Mouse (Mus musculus) heart, embryonic 11.5 days (tissue): ENCODE measurements around the gene Ivd. TPM values are rescaled to one million over a fixed set of nuclear protein-coding genes. Genes with fewer than 3 reads are reported as not detected.

ENCODE experiments used
- ATAC-seq: fragments of 200-750 bp; cut with Nextera tagmentation; replicated peaks from 2 replicates; pipeline ENCODE4 v1.8.0; 2017; ENCODE audit warnings: moderate library complexity; ENCODE audit not compliant: insufficient number of reproducible peaks, low FRiP score, low TSS enrichment
- H3K27ac ChIP-seq: fragments of 300-500 bp; sonication (generic); 2 replicates; pipeline ENCODE4 v1.5.1; 2014; ENCODE audit warnings: mild to moderate bottlenecking, low read depth, low read length
- H3K27me3 ChIP-seq: fragments of 300-500 bp; sonication (generic); 2 replicates; pipeline ENCODE4 v1.6.1; 2014; ENCODE audit warnings: mild to moderate bottlenecking, low read length, mixed read lengths; ENCODE audit not compliant: control insufficient read depth, insufficient read depth
- H3K36me3 ChIP-seq: fragments of 300-500 bp; sonication (generic); 2 replicates; pipeline ENCODE4 v1.6.1; 2014; ENCODE audit warnings: mild to moderate bottlenecking, low read length, moderate library complexity, mixed read lengths; ENCODE audit not compliant: control insufficient read depth, insufficient read depth
- H3K4me1 ChIP-seq: fragments of 300-500 bp; sonication (generic); 2 replicates; pipeline ENCODE4 v1.6.1; 2014; ENCODE audit warnings: low read length; ENCODE audit not compliant: control insufficient read depth, insufficient read depth
- H3K4me2 ChIP-seq: fragments of 300-500 bp; sonication (generic); 2 replicates; pipeline ENCODE4 v1.6.1; 2014; ENCODE audit warnings: mild to moderate bottlenecking, moderate library complexity
- H3K4me3 ChIP-seq: fragments of 300-500 bp; sonication (generic); 2 replicates; pipeline ENCODE4 v1.5.1; 2014; ENCODE audit warnings: low read depth, low read length
- H3K9ac ChIP-seq: fragments of 300-500 bp; sonication (generic); 2 replicates; pipeline ENCODE4 v1.6.1; 2014; ENCODE audit warnings: mild to moderate bottlenecking, low read depth, low read length, moderate library complexity
- H3K9me3 ChIP-seq: fragments of 300-500 bp; sonication (generic); replicated peaks from 2 replicates; pipeline ENCODE4 v1.6.1; 2016; ENCODE audit warnings: low read length; ENCODE audit not compliant: control insufficient read depth
- WGBS: fragments of 180-500 bp; shearing (Covaris S2); extraction: QIAGEN DNeasy Blood & Tissue Kit; methylation state at CpG from one replicate; pipeline ENCODE4 v1.1.7; 2014; ENCODE audit not compliant: insufficient replicate concordance; 5-methylcytosine and 5-hydroxymethylcytosine counted together
- polyA plus RNA-seq: library from polyadenylated mRNA; unstranded; fragments of >200 nt; fragmentation: Nextera tagmentation; extraction: Ambion mirVana; gene quantifications from 2 replicates; pipeline ENCODE4 v1.2.1, GENCODE M21; 2014

The Ivd gene
- polyA plus RNA-seq, 1 experiment from 2014 or later, result 52.5 TPM

DNA sequence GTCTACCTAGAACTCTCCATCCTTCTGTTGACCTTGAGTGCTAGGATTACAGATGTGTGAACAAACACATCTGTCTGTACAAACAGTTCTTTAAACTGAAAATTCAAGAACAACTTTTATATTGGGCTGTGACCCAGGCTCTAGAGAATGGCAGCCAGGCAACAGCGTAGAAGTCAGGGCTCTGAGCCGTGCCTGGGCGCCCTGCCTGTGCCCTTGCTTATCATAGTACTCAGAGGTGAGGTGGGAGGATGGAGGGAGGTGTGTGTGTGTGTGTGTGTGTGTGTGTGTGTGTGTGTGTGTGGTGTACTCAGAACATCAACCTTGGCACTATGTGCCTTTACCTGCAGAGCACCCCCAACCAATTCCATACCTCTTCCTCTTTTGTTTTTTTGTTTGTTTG is 46.0 kb downstream of the Ivd start:
- no peaks in the 10 kb centered on the region for H3K27me3 ChIP-seq
- no peak for ATAC-seq
- no peak overlapping the region for H3K4me2 ChIP-seq
- H3K4me1 ChIP-seq, result peaks cover 9% of the 10 kb centered on the region; the same call in 1 of the 2 replicates
- 76% methylated on average over 3 of the region's 3 CpGs for whole genome bisulfite sequencing
- H3K9ac ChIP-seq, result no peak overlapping the region
- H3K4me3 ChIP-seq, result no peak overlapping the region
- no peaks in the 10 kb centered on the region for H3K9me3 ChIP-seq
- no peaks in the 10 kb centered on the region for H3K36me3 ChIP-seq
- no peak overlapping the region for H3K27ac ChIP-seq

DNA sequence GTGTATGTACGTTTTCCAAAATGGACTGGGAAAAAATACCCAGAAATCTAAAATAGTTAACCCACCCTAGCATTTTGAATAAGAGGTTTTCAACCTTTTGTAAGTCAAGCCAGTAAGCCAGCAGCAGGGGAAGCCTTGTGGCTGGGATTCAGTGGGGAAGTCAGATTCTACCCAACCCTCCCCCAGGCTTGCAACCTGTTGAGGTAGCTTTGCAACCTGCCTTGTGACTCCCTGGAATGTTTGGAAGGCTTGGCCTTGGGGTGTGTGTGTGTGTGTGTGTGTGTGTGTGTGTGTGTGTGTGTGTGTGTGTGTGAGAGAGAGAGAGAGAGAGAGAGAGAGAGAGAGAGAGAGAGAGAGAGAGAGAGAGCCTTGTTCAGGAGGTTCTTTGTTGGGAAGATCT is 47.4 kb downstream of the Ivd start:
- H3K36me3 ChIP-seq, result no peaks in the 10 kb centered on the region
- WGBS, result 78% methylated on average over 1 of the region's 1 CpGs
- H3K4me1 ChIP-seq, result peaks cover 10% of the 10 kb centered on the region
- H3K9me3 ChIP-seq, result no peaks in the 10 kb centered on the region
- H3K4me2 ChIP-seq, result no peak overlapping the region
- no peak for ATAC-seq
- H3K4me3 ChIP-seq, result no peak overlapping the region
- no peak overlapping the region for H3K27ac ChIP-seq
- no peak overlapping the region for H3K9ac ChIP-seq
- H3K27me3 ChIP-seq, result no peaks in the 10 kb centered on the region

DNA sequence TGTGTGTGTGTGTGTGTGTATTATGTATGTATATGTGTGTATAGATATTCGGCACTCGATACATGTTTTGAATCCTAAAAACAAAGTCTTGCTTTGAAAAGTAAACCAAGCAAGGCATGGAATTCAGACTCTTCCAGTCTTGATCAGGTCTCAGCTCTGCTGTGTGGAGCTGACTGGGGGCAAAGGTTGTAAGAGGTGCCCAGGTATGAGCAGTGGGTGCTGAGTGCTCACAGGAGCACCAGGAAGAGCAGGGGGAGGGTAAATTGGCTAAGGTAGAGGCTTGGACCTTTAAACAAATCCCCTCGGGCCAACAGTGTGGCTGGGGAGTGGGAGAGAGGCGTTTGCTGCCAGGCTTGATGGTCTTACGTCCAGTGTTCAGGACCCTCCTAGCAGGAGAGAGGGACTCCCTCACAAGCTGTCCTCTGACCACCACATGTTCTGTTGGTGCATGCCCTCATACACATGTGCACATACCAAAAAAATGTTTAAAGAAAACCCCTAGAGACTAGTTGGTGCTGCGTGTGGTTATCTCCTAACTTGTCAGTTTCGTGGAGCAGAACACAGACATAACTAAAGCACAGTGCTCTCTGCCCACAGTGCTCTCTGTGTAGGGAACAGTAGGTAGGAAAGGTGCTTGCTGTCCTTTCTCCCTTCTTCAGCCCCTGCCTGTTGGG is 49.0 kb downstream of the Ivd start:
- ATAC-seq, result no peak
- Histone ChIP-seq H3K9me3 (no peaks in the 10 kb centered on the region), H3K4me3 (no peak overlapping the region), H3K9ac (peak overlapping the region; percentile 28; the same call in 1 of the 2 replicates), H3K27me3 (no peaks in the 10 kb centered on the region), H3K4me2 (no peak overlapping the region), H3K4me1 (peaks cover 17% of the 10 kb centered on the region), H3K27ac (no peak overlapping the region), H3K36me3 (no peaks in the 10 kb centered on the region)
- 75% methylated on average over 7 of the region's 7 CpGs for WGBS

DNA sequence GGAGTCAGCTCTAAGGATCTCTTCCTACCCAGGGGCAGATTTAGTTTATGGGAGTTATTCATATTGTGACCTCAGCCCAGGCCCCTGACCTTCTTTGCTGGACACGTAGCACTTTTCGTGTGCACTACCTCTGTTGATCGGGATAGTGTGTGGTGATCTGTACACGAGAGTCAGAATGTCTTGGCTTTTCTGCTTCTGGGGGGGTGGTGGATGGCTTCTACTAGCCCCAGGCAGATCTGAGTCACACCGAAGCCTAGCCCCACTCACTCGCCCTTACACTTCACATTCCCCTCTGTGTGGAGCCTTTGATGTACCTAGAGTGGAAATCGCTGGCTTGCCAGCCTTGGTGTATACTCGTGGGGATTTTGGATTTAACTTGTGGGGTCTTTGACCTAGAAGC is 51.0 kb downstream of the Ivd start:
- H3K4me2 ChIP-seq, result no peak overlapping the region
- H3K9ac ChIP-seq, result no peak overlapping the region
- ATAC-seq, result no peak

DNA sequence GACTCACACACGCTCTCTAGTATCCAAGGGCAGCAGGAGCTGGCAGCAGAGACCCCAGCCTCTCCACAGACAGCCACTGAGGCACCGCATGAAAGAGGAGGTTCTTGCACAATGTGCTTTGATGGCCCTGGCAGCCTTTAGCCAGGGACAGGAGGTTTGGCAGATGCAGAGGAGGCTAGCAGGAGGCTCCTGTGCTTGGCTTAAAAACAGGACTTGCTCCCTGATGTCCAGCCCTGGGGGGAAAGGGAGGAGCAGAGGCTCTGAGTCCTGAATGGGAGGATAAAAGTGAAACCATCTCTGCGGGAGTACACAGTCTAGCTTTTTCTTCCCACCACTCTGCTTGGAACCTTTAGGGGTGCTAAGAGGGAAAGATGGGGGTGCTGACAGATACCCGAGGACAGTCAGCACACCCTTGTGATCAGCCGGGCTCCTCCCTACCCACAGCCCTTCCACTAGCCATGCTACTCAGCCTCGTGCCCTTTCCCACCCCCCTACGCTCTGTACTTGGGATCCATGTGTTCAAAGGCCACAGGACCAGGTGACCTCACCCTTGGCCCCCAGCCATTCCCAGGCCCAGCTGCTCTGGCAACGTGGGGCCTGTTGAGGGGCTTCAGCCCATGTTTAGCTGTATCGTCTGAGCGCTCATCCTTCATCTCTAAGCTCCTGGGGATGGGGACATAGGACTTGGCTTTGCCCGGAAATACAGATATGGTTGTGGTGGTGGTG is 52.0 kb downstream of the Ivd start:
- H3K4me3 ChIP-seq, result no peak overlapping the region
- ATAC-seq, result no peak
- no peak overlapping the region for H3K9ac ChIP-seq
- H3K4me1 ChIP-seq, result peaks cover 28% of the 10 kb centered on the region
- no peaks in the 10 kb centered on the region for H3K9me3 ChIP-seq
- no peaks in the 10 kb centered on the region for H3K36me3 ChIP-seq
- 57% methylated on average over 11 of the region's 11 CpGs for WGBS
- no peaks in the 10 kb centered on the region for H3K27me3 ChIP-seq
- no peak overlapping the region for H3K27ac ChIP-seq
- no peak overlapping the region for H3K4me2 ChIP-seq

More for the DNA sequence above, 51.0 kb downstream of the Ivd start:
- peaks cover 21% of the 10 kb centered on the region for H3K4me1 ChIP-seq
- H3K36me3 ChIP-seq, result no peaks in the 10 kb centered on the region
- no peaks in the 10 kb centered on the region for H3K27me3 ChIP-seq
- H3K27ac ChIP-seq, result no peak overlapping the region
- 73% methylated on average over 8 of the region's 8 CpGs for WGBS
- H3K4me3 ChIP-seq, result no peak overlapping the region
- no peaks in the 10 kb centered on the region for H3K9me3 ChIP-seq

DNA sequence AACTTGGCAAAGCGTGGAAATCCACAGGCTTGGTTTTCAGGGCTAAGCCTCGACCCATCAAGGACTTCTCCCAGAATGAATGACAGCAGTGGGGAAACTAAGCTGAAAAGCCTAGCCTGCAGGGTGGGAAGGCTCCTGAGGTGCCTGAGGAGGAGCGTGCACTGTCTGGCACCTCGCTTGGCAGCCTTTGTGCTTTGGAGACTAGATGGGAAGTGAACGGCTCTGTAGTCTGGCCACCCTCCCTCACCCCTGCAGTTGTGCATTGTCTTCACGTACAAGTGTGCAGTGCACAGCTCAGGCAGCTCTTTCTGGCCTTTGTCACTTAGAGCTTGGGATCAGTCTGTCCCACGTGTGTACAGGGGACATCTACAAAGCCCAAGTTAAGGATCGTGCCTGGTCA is 52.9 kb downstream of the Ivd start:
- Histone ChIP-seq H3K27ac (no peak overlapping the region), H3K36me3 (no peaks in the 10 kb centered on the region), H3K9me3 (no peaks in the 10 kb centered on the region), H3K4me1 (peaks cover 28% of the 10 kb centered on the region), H3K9ac (no peak overlapping the region), H3K27me3 (no peaks in the 10 kb centered on the region), H3K4me3 (no peak overlapping the region), H3K4me2 (no peak overlapping the region)
- ATAC-seq, result no peak
- 57% methylated on average over 8 of the region's 8 CpGs for WGBS

DNA sequence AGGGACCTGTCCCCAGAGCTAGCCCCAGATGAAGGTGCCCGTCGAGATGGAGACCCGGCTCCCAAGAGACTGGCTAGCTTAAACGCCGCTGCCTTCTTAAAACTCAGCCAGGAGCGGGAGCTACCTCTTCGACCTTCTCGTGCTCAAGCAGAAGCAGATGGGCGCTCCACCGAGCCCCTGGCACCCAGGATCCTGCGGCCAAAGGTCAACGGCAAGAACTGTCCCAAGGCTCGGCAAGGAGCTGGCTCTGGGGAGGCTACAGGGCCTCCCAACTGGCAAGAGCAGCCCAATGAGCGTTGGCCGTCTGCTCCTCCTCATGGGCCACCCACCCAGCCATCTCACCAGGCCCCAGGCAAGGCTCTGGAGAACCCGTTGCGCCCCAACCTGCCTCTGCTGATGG is 54.7 kb downstream of the Ivd start:
- H3K27ac ChIP-seq, result no peak overlapping the region
- no peak overlapping the region for H3K9ac ChIP-seq
- no peak overlapping the region for H3K4me2 ChIP-seq
- H3K4me3 ChIP-seq, result no peak overlapping the region
- peaks cover 28% of the 10 kb centered on the region for H3K4me1 ChIP-seq
- WGBS, result 88% methylated on average over 17 of the region's 17 CpGs
- peaks cover 2% of the 10 kb centered on the region; the same call in 1 of the 2 replicates for H3K36me3 ChIP-seq
- H3K9me3 ChIP-seq, result no peaks in the 10 kb centered on the region
- H3K27me3 ChIP-seq, result no peaks in the 10 kb centered on the region
- no peak for ATAC-seq

DNA sequence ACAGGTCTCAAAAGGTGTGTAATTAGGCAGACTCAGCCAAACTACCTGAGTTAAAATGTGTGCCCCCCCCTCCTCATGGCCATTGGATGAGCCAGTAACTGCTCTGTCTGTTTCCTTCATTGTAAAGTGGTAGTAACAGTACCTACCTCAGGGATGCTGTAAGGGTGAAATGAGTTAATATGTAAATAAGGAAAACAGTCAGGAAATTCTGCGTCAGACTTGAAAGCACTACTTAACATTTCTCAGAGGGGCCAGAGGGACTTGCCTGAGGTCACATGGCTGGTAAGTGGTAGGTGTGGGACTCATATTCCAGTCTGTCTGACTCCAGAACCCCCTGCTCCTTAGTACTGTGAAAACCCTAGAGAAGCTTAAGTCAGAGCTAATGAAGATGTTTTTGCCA is 56.8 kb downstream of the Ivd start:
- 65% methylated on average over 1 of the region's 1 CpGs for WGBS
- no peak for ATAC-seq
- Histone ChIP-seq H3K4me3 (no peak overlapping the region), H3K4me1 (peaks cover 25% of the 10 kb centered on the region), H3K27ac (no peak overlapping the region), H3K4me2 (no peak overlapping the region), H3K9me3 (no peaks in the 10 kb centered on the region), H3K36me3 (peaks cover 2% of the 10 kb centered on the region; the same call in 1 of the 2 replicates), H3K9ac (no peak overlapping the region), H3K27me3 (no peaks in the 10 kb centered on the region)
